Mouse (Mus musculus) erythroblast, embryonic 14.5 days (primary cell): ENCODE data around the gene Hpn.

Source experiments
- GATA1 ChIP-seq: IDR thresholded peaks from 2 replicates; pipeline ENCODE4 v1.6.1; 2012; ENCODE audit warnings: low read length, inconsistent platforms, mixed read lengths
- TAL1 ChIP-seq: IDR thresholded peaks from 3 replicates; pipeline ENCODE4 v1.6.1; 2012; ENCODE audit warnings: low read length, inconsistent platforms, mixed read lengths

DNA sequence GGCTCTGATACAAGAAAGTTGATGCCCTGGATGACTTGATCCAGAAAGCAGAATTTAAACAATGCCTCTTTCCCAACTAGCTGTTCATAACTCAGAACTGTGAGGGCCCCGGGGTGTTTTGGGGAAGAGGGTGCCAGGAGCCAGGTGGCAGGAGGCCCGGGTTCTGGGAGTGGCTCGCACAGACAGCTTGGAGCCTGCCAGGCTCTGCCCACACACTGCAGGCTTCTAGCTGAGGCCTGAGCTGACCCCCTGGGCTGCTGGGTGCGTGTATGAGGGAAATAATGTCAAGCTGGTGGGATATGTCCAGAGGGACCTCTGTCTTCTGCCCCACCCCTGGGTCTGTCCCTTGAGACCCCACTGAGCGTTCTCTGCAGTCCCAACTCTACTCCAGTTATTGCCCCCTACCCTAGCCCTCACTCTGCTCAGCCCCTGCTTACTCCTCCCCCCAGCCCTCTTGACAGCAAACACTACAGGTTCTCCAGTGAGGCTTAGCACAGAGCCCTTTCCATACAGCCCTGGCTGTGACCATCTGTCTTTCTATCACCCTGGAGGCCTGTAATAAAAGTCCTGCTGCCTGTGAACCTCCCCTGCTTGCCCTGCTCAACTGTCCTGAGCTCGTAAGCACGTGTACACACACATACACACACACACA is 40.9 kb downstream of the Hpn start:
- no peak for TF ChIP-seq GATA1
- TF ChIP-seq TAL1 = no peak
